Mouse (Mus musculus) ovary, adult 18-20 months (tissue): ENCODE results near the gene Grid2ip.

Experiments
- DNase-seq: peaks from one replicate; pipeline ENCODE4 v3.0.0; 2022; ENCODE audit warnings: low spot score, mixed read lengths

The Grid2ip gene

DNA sequence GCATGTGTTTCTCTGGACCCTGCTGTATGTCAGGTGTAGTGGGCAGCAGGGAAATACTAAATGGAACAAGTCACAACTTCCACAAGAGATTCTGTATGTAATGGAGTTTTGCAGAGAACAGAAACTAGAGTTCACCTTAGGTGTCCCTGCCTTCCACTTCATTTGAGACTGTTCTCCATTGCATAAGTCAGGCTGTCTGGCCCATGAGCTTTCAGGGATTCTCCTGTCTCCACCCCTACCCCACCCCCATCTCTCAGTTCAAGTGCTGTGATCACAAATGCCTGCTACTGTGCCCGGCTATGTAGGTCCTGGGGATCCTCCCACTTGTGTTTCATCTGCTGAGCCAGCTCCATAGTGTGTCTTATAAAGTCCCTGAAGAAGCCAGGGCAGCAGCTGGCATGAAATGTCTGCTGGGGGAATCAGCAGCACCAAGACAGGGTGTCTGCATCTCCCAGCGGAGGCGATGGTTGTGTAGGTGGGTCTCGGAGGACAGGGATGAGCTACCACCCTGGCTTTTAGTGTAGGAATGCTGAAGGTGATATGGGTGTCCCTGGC is 53.8 kb downstream of the Grid2ip start:
- no peak for DNase-seq

DNA sequence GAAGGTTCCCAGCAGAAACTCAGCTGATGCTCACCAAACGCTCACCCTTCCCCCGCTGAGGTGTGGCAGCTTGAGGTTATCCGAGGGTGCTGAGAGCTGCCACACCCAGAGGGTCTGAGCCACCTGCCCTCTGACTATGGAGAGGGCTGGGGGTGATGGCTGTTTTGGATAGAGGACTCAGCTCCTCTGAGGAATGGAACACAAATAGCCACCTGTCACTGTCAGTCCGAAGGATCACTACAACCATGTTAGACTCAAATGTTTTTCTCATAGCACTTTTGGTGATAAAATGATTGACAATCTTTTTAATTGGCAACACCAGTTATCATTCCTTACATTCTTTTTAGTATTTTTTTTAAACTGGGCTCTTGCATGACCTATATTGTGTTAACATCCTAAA is 64.3 kb downstream of the Grid2ip start:
- no peak for DNase-seq

DNA sequence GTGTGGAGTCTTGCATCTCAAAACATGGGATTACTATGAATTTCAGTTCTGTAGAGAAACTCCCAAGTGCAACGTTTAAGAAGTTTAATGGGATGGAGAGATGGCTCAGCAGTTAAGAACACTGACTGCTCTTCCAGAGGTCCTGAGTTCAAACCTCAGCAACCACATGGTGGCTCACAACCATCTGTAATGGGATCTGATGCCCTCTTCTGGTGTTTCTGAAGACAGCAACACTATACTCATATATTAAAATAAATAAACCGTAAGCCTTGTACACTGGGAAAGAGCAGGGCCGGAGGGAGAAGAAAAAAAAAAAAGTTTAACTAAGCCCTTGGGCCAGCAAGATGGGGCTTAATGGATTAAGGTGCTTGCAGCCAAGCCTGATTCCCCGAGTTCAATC is 65.9 kb downstream of the Grid2ip start:
- no peak for DNase-seq

DNA sequence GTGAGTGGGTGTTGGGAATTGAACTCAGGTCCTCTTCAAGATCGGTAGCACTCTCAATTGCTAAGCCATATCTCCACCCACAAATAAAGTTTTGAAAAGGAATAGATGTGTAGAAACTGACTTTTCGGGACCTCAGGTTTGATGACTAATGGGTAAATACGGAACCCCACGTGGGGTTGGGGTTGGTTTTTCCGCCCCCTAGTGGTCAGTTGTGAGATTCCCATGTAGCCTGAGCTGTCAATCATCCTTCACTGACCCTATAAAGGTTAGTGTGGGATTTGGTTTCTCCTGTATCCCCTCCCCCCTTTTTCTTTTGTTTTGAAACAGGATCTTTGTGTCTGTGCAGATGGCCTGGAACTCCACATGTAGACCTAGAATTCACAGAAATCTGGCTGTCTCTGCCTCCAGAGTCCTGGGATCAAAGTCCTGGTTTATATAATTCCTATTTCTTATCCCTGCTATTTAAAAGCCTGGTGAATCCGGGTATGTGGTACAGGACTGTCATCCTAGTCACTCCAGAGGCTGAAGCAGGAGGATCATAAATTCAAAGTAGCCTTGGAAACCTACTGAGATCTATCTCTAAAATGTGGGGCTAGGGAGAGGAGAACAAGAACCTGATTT is 66.9 kb downstream of the Grid2ip start:
- no peak for DNase-seq

DNA sequence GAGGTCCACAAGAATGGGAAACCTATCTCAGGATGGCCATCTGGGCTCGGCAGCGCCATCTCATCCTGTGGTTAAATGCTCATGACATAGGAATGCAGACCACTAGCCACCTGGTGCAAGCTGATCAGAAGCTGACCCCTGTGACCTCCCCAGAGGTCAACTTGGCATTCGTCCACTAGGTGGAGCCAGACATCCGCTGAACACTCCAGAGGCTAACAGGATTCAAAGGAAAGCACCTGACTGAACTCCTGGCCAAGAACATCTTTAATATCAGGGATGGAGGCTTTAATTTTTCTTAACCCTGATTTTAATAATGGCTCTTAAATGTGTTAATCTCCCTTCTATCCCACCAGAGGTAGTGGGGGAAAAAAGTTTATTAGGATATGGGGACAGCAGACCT is 77.3 kb downstream of the Grid2ip start:
- DNase-seq = no peak

DNA sequence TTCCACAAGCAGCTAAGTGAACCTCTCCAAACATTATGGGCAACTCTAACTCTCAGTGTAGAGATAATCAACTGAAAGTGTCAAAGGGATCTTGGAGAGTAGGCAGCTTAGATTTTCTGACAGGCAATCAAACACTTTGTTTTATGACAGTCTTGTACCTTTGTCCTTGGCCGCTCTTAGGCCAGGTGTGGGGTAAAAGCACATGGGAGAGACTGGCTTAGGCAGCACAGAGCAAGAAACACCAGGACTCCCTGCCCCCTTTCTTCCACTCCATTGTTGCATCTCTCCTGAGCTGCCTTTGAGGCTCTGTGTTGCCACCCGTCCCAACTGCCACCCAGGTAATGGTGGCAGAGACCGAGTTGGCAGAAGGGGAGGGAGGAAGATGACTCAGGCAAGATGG is 84.2 kb downstream of the Grid2ip start:
- DNase-seq = no peak

DNA sequence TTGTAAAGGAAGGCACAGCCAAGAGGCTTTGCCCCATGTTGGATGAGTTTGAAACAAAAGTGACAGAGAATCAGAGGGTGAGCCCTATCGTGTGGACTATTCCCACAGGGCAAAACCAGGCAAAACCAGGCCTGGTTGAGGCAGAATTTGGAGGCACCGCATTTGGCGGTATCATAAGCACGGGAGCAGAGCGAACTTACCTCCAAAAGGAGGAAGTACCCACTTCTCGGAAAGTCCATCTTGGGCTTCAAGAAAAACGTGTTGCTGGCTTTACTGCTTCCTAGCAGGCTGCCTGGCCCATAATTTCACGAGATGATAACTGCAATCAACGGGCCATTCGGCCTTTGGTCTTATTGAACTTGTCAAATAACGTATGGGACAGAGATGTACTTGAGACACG is 84.6 kb downstream of the Grid2ip start:
- no peak for DNase-seq
